Mouse (Mus musculus): ENCODE data around the gene Slc25a11. TPM values are rescaled to one million over a fixed set of nuclear protein-coding genes. Genes with fewer than 3 reads are reported as not detected.

Gene Slc25a11
- polyA plus RNA-seq, 1 experiment from 2014 or later: 144 TPM

- no peak overlapping the region for H3K27ac ChIP-seq (replicated peaks; ENCODE audit: low read depth, low read length)
- peaks cover 11% of the 10 kb centered on the region for H3K4me1 ChIP-seq (ENCODE audit: control insufficient read depth, insufficient read depth, low read length)
- no peaks in the 10 kb centered on the region for H3K9me3 ChIP-seq (replicated peaks; ENCODE audit: control insufficient read depth, low read length)
- WGBS: 45% methylated on average over 12 of the region's 12 CpGs
- peaks cover 17% of the 10 kb centered on the region for H3K36me3 ChIP-seq (replicated peaks; ENCODE audit: control insufficient read depth, insufficient read depth, low read depth, low read length)
- no peaks in the 10 kb centered on the region for H3K27me3 ChIP-seq (ENCODE audit: control insufficient read depth, insufficient read depth, low read length)
- DNase-seq (ENCODE audit: low spot score) (peak; percentile 67), ATAC-seq (replicated peaks; ENCODE audit: insufficient number of reproducible peaks, low FRiP score, low TSS enrichment, low read depth) (no peak)
- peak overlapping the region; percentile 95 for H3K4me2 ChIP-seq (ENCODE audit: low read depth, low read length)
- peak overlapping the region; percentile 100 for H3K4me3 ChIP-seq (ENCODE audit: low read depth, low read length)
- peak overlapping the region; percentile 97 for H3K9ac ChIP-seq (replicated peaks; ENCODE audit: low read length)
Measured at GRCm38 (mm10) chr11:70652029-70652883, 5.0 kb upstream of the Slc25a11 start.

- ATAC-seq (replicated peaks; ENCODE audit: insufficient number of reproducible peaks, low FRiP score, low TSS enrichment, low read depth) (no peak), DNase-seq (ENCODE audit: low spot score) (no peak)
- H3K9ac ChIP-seq (replicated peaks; ENCODE audit: low read length): no peak overlapping the region
- WGBS: 80% methylated on average over 2 of the region's 2 CpGs
- peaks cover 17% of the 10 kb centered on the region for H3K36me3 ChIP-seq (replicated peaks; ENCODE audit: control insufficient read depth, insufficient read depth, low read depth, low read length)
- no peak overlapping the region; the same call in 1 of the 2 replicates for H3K4me3 ChIP-seq (ENCODE audit: low read depth, low read length)
- H3K9me3 ChIP-seq (replicated peaks; ENCODE audit: control insufficient read depth, low read length): no peaks in the 10 kb centered on the region
- H3K27ac ChIP-seq (replicated peaks; ENCODE audit: low read depth, low read length): no peak overlapping the region
- H3K4me2 ChIP-seq (ENCODE audit: low read depth, low read length): no peak overlapping the region; the same call in 1 of the 2 replicates
- H3K27me3 ChIP-seq (ENCODE audit: control insufficient read depth, insufficient read depth, low read length): no peaks in the 10 kb centered on the region
- H3K4me1 ChIP-seq (ENCODE audit: control insufficient read depth, insufficient read depth, low read length): peaks cover 4% of the 10 kb centered on the region
Measured at GRCm38 (mm10) chr11:70651391-70651790, 4.1 kb upstream of the Slc25a11 start.

- peak overlapping the region; percentile 13; the same call in 1 of the 2 replicates for H3K27ac ChIP-seq (replicated peaks; ENCODE audit: low read depth, low read length)
- peaks cover 4% of the 10 kb centered on the region for H3K4me1 ChIP-seq (ENCODE audit: control insufficient read depth, insufficient read depth, low read length)
- H3K36me3 ChIP-seq (replicated peaks; ENCODE audit: control insufficient read depth, insufficient read depth, low read depth, low read length): peaks cover 17% of the 10 kb centered on the region
- H3K4me3 ChIP-seq (ENCODE audit: low read depth, low read length): no peak overlapping the region
- H3K4me2 ChIP-seq (ENCODE audit: low read depth, low read length): no peak overlapping the region
- no peak for ATAC-seq (replicated peaks; ENCODE audit: insufficient number of reproducible peaks, low FRiP score, low TSS enrichment, low read depth)
- no peak for DNase-seq (ENCODE audit: low spot score)
- no peaks in the 10 kb centered on the region for H3K27me3 ChIP-seq (ENCODE audit: control insufficient read depth, insufficient read depth, low read length)
- 81% methylated on average over 12 of the region's 12 CpGs for WGBS
- H3K9ac ChIP-seq (replicated peaks; ENCODE audit: low read length): no peak overlapping the region
- no peaks in the 10 kb centered on the region for H3K9me3 ChIP-seq (replicated peaks; ENCODE audit: control insufficient read depth, low read length)
Measured at GRCm38 (mm10) chr11:70650322-70651175, 3.3 kb upstream of the Slc25a11 start.

- Histone ChIP-seq H3K36me3 (replicated peaks; ENCODE audit: control insufficient read depth, insufficient read depth, low read depth, low read length) (peaks cover 17% of the 10 kb centered on the region), H3K4me1 (ENCODE audit: control insufficient read depth, insufficient read depth, low read length) (peaks cover 4% of the 10 kb centered on the region)
Measured at GRCm38 (mm10) chr11:70649185-70649734, 2.0 kb upstream of the Slc25a11 start.

GRCm38 (mm10) chr11:70648512-70648911 lies 1.2 kb upstream of the Slc25a11 start:
- Histone ChIP-seq H3K36me3 (replicated peaks; ENCODE audit: control insufficient read depth, insufficient read depth, low read depth, low read length) (peaks cover 17% of the 10 kb centered on the region), H3K4me3 (ENCODE audit: low read depth, low read length) (peak overlapping the region; percentile 66), H3K9me3 (replicated peaks; ENCODE audit: control insufficient read depth, low read length) (no peaks in the 10 kb centered on the region), H3K9ac (replicated peaks; ENCODE audit: low read length) (no peak overlapping the region; the same call in 1 of the 2 replicates), H3K4me1 (ENCODE audit: control insufficient read depth, insufficient read depth, low read length) (peaks cover 4% of the 10 kb centered on the region), H3K4me2 (ENCODE audit: low read depth, low read length) (peak overlapping the region; percentile 84), H3K27me3 (ENCODE audit: control insufficient read depth, insufficient read depth, low read length) (no peaks in the 10 kb centered on the region), H3K27ac (replicated peaks; ENCODE audit: low read depth, low read length) (no peak overlapping the region)
- ATAC-seq (replicated peaks; ENCODE audit: insufficient number of reproducible peaks, low FRiP score, low TSS enrichment, low read depth): no peak
- DNase-seq (ENCODE audit: low spot score): no peak
- WGBS: 83% methylated on average over 4 of the region's 4 CpGs

More at GRCm38 (mm10) chr11:70649185-70649734, 2.0 kb upstream of the Slc25a11 start:
- ATAC-seq (replicated peaks; ENCODE audit: insufficient number of reproducible peaks, low FRiP score, low TSS enrichment, low read depth): no peak
- Histone ChIP-seq H3K27me3 (ENCODE audit: control insufficient read depth, insufficient read depth, low read length) (no peaks in the 10 kb centered on the region), H3K9me3 (replicated peaks; ENCODE audit: control insufficient read depth, low read length) (no peaks in the 10 kb centered on the region), H3K9ac (replicated peaks; ENCODE audit: low read length) (no peak overlapping the region), H3K4me2 (ENCODE audit: low read depth, low read length) (no peak overlapping the region; the same call in 1 of the 2 replicates), H3K4me3 (ENCODE audit: low read depth, low read length) (no peak overlapping the region), H3K27ac (replicated peaks; ENCODE audit: low read depth, low read length) (no peak overlapping the region)
- DNase-seq (ENCODE audit: low spot score): no peak
- 82% methylated on average over 8 of the region's 8 CpGs for WGBS

GRCm38 (mm10) chr11:70647716-70648420 lies 589 bp upstream of the Slc25a11 start:
- WGBS: 3% methylated on average over 28 of the region's 28 CpGs
- H3K4me1 ChIP-seq (ENCODE audit: control insufficient read depth, insufficient read depth, low read length): peaks cover 4% of the 10 kb centered on the region
- ATAC-seq (replicated peaks; ENCODE audit: insufficient number of reproducible peaks, low FRiP score, low TSS enrichment, low read depth): peak; percentile 22
- peak overlapping the region; percentile 68 for H3K9ac ChIP-seq (replicated peaks; ENCODE audit: low read length)
- no peak for DNase-seq (ENCODE audit: low spot score)
- peak overlapping the region; percentile 84 for H3K4me2 ChIP-seq (ENCODE audit: low read depth, low read length)
- no peaks in the 10 kb centered on the region for H3K9me3 ChIP-seq (replicated peaks; ENCODE audit: control insufficient read depth, low read length)
- H3K4me3 ChIP-seq (ENCODE audit: low read depth, low read length): peak overlapping the region; percentile 66
- H3K36me3 ChIP-seq (replicated peaks; ENCODE audit: control insufficient read depth, insufficient read depth, low read depth, low read length): peaks cover 17% of the 10 kb centered on the region
- H3K27me3 ChIP-seq (ENCODE audit: control insufficient read depth, insufficient read depth, low read length): no peaks in the 10 kb centered on the region
- peak overlapping the region; percentile 65 for H3K27ac ChIP-seq (replicated peaks; ENCODE audit: low read depth, low read length)

GRCm38 (mm10) chr11:70646259-70646555 lies 1.1 kb downstream of the Slc25a11 start:
- 16% methylated on average over 3 of the region's 3 CpGs for WGBS
- peak overlapping the region; percentile 84 for H3K27ac ChIP-seq (replicated peaks; ENCODE audit: low read depth, low read length)
- H3K9ac ChIP-seq (replicated peaks; ENCODE audit: low read length): peak overlapping the region; percentile 70
- H3K27me3 ChIP-seq (ENCODE audit: control insufficient read depth, insufficient read depth, low read length): no peaks in the 10 kb centered on the region
- no peak; the same call in 1 of the 2 replicates for ATAC-seq (replicated peaks; ENCODE audit: insufficient number of reproducible peaks, low FRiP score, low TSS enrichment, low read depth)
- H3K4me2 ChIP-seq (ENCODE audit: low read depth, low read length): peak overlapping the region; percentile 66
- H3K4me3 ChIP-seq (ENCODE audit: low read depth, low read length): peak overlapping the region; percentile 61
- peaks cover 2% of the 10 kb centered on the region; the same call in 1 of the 2 replicates for H3K4me1 ChIP-seq (ENCODE audit: control insufficient read depth, insufficient read depth, low read length)
- H3K9me3 ChIP-seq (replicated peaks; ENCODE audit: control insufficient read depth, low read length): no peaks in the 10 kb centered on the region
- no peak for DNase-seq (ENCODE audit: low spot score)
- peaks cover 14% of the 10 kb centered on the region for H3K36me3 ChIP-seq (replicated peaks; ENCODE audit: control insufficient read depth, insufficient read depth, low read depth, low read length)

Measured in embryonic facial prominence, embryonic 11.5 days (tissue).